Mouse (Mus musculus) ES-E14 (cell line): ENCODE measurements at regions not wholly inside any gene's neighbourhood (a gene's known extent, or its start where the extent isn't known, plus 50 kb on each side); places are given as distances from the start of the nearest gene placed in this dataset.
A peak's percentile ranks its signal among the peaks of the same experiment; 100 is the strongest.

Source experiments
- DNase-seq: peaks from one replicate; pipeline ENCODE4 v3.0.0-alpha.2; 2013; ENCODE audit warnings: low read depth, low spot score
- H3K27ac ChIP-seq: 2 replicates; pipeline ENCODE4 v1.5.1; 2012; ENCODE audit warnings: low read depth, mild to moderate bottlenecking, low read length, moderate library complexity, mixed read lengths; ENCODE audit not compliant: poor library complexity, insufficient read depth, severe bottlenecking
- H3K36me3 ChIP-seq: 2 replicates; pipeline ENCODE4 v1.6.1; 2012; ENCODE audit warnings: mild to moderate bottlenecking, low read length, moderate library complexity, mixed read lengths; ENCODE audit not compliant: control insufficient read depth, poor library complexity, insufficient read depth, severe bottlenecking
- H3K4me1 ChIP-seq, 2 experiments: fragments of 150-350 bp in 1 of 2; sonication (generic) in 1 of 2; 2 replicates each; pipeline ENCODE4 v1.6.1; 2012; ENCODE audit warnings: low read length in 2 of 2, mild to moderate bottlenecking in 1 of 2, mixed read lengths in 1 of 2; ENCODE audit not compliant: control insufficient read depth in 2 of 2, insufficient read depth in 2 of 2, poor library complexity in 1 of 2
- H3K4me3 ChIP-seq, 2 experiments: fragments of 150-350 bp in 1 of 2; sonication (generic) in 1 of 2; 2 replicates each; pipeline ENCODE4 v1.5.1; 2012; ENCODE audit warnings: low read length in 2 of 2, low read depth in 1 of 2, mild to moderate bottlenecking in 1 of 2, mixed read lengths in 1 of 2; ENCODE audit not compliant: insufficient read depth in 1 of 2, poor library complexity in 1 of 2, severe bottlenecking in 1 of 2
- H3K9ac ChIP-seq: 2 replicates; pipeline ENCODE4 v1.6.1; 2012; ENCODE audit warnings: low read depth, mild to moderate bottlenecking, low read length, mixed read lengths; ENCODE audit not compliant: poor library complexity, insufficient read depth, severe bottlenecking
- H3K9me3 ChIP-seq: fragments of 150-350 bp; sonication (generic); 2 replicates; pipeline ENCODE4 v1.6.1; 2012; ENCODE audit warnings: low read depth, mild to moderate bottlenecking, low read length; ENCODE audit not compliant: control insufficient read depth, insufficient read depth
- CHD2 ChIP-seq: IDR thresholded peaks from 2 replicates; pipeline ENCODE4 v1.6.1; 2014; ENCODE audit warnings: mild to moderate bottlenecking, low read depth, low read length, inconsistent platforms
- HCFC1 ChIP-seq: IDR thresholded peaks from 2 replicates; pipeline ENCODE4 v1.6.1; 2012; ENCODE audit warnings: low read length, inconsistent platforms, borderline replicate concordance; ENCODE audit not compliant: insufficient read depth
- MAFK ChIP-seq: IDR thresholded peaks from 2 replicates; pipeline ENCODE4 v1.6.1; 2014; ENCODE audit warnings: mild to moderate bottlenecking, low read depth, low read length, inconsistent platforms; ENCODE audit not compliant: insufficient read depth
- ZC3H11A ChIP-seq: IDR thresholded peaks from 2 replicates; pipeline ENCODE4 v1.6.1; 2012; ENCODE audit warnings: low read depth, mild to moderate bottlenecking, inconsistent platforms, low read length, borderline replicate concordance
- ZNF384 ChIP-seq: IDR thresholded peaks from 2 replicates; pipeline ENCODE4 v1.6.1; 2012; ENCODE audit warnings: low read depth, low read length, inconsistent platforms
- in situ Hi-C, 2 experiments: fragments of 600-800 bp; cut with MboI; formaldehyde crosslinking; loops; one replicate each; pipeline ENCODE4 v1.15.1; 2025; ENCODE audit warnings: low sequenced_read_pairs in 2 of 2, inconsistent platforms in 1 of 2; ENCODE audit not compliant: unreplicated experiment in 2 of 2

GRCm38 (mm10) chr2:73978072-73978471 is 66.9 kb upstream of the Atp5g3 start:
- Histone ChIP-seq H3K9me3 (no peaks in the 10 kb centered on the region), H3K4me3 (no peak overlapping the region), H3K36me3 (no peaks in the 10 kb centered on the region), H3K9ac (no peak overlapping the region), H3K27ac (no peak overlapping the region), H3K4me1 (no peaks in the 10 kb centered on the region)
- no peak for DNase-seq
- in situ Hi-C loops = no loop called here
- TF ChIP-seq HCFC1 = no peak
- no peak for TF ChIP-seq MAFK
- no peak for TF ChIP-seq ZNF384
- TF ChIP-seq CHD2 = no peak
- no peak for TF ChIP-seq ZC3H11A

- no peak for DNase-seq
- in situ Hi-C loops = no loop called here
- no peak for TF ChIP-seq HCFC1
- peak; percentile 96 for TF ChIP-seq MAFK
- H3K27ac ChIP-seq = no peak overlapping the region
- H3K36me3 ChIP-seq = no peaks in the 10 kb centered on the region
- no peaks in the 10 kb centered on the region for H3K9me3 ChIP-seq
- no peak overlapping the region for H3K9ac ChIP-seq
- no peaks in the 10 kb centered on the region for H3K4me1 ChIP-seq
- no peak overlapping the region for H3K4me3 ChIP-seq
These were observed 62.6 kb upstream of the Atp5g3 start for GRCm38 (mm10) chr2:73973774-73974173.

GRCm38 (mm10) chr2:73967618-73968017 is 56.5 kb upstream of the Atp5g3 start:
- in situ Hi-C loops = no loop called here
- TF ChIP-seq MAFK = no peak
- TF ChIP-seq ZC3H11A = no peak
- no peak for TF ChIP-seq CHD2
- no peak for TF ChIP-seq HCFC1
- no peak for TF ChIP-seq ZNF384
- Histone ChIP-seq H3K27ac (no peak overlapping the region), H3K9ac (no peak overlapping the region), H3K36me3 (no peaks in the 10 kb centered on the region), H3K4me3 (no peak overlapping the region), H3K4me1 (no peaks in the 10 kb centered on the region), H3K9me3 (no peaks in the 10 kb centered on the region)
- DNase-seq = no peak

GRCm38 (mm10) chr2:73965595-73965994 is 54.5 kb upstream of the Atp5g3 start:
- Histone ChIP-seq H3K4me1 (no peaks in the 10 kb centered on the region), H3K9ac (no peak overlapping the region), H3K36me3 (no peaks in the 10 kb centered on the region), H3K4me3 (no peak overlapping the region), H3K9me3 (no peaks in the 10 kb centered on the region), H3K27ac (no peak overlapping the region)
- TF ChIP-seq ZC3H11A (peak; percentile 8; the same call in 1 of the 2 replicates), MAFK (no peak), HCFC1 (no peak), ZNF384 (no peak), CHD2 (no peak)
- in situ Hi-C loops = no loop called here
- peak; percentile 22 for DNase-seq
